Mouse (Mus musculus) ES-Bruce4 (cell line): Measurements from ENCODE around the gene Ldlrad3. TPM values are rescaled to one million over a fixed set of nuclear protein-coding genes. Genes with fewer than 3 reads are reported as not detected.

Experiments
- H3K27ac ChIP-seq: 2 replicates; pipeline ENCODE4 v1.5.1; 2012; ENCODE audit warnings: low read length, inconsistent platforms; ENCODE audit not compliant: insufficient read depth
- H3K27me3 ChIP-seq: 2 replicates; pipeline ENCODE4 v1.6.1; 2012; ENCODE audit warnings: mild to moderate bottlenecking, low read length, inconsistent platforms; ENCODE audit not compliant: control insufficient read depth, poor library complexity, insufficient read depth, severe bottlenecking
- H3K36me3 ChIP-seq: 2 replicates; pipeline ENCODE4 v1.6.1; 2012; ENCODE audit warnings: inconsistent platforms, mild to moderate bottlenecking, low read length, moderate library complexity; ENCODE audit not compliant: control insufficient read depth, poor library complexity, insufficient read depth, severe bottlenecking
- H3K4me1 ChIP-seq: one replicate; pipeline ENCODE4 v1.8.1; 2011; ENCODE audit warnings: low read length; ENCODE audit not compliant: control insufficient read depth, insufficient read depth
- H3K4me3 ChIP-seq: 2 replicates; pipeline ENCODE4 v1.5.1; 2011; ENCODE audit warnings: low read depth, mild to moderate bottlenecking, low read length
- H3K9ac ChIP-seq: 2 replicates; pipeline ENCODE4 v1.6.1; 2012; ENCODE audit warnings: low read depth, mild to moderate bottlenecking, inconsistent platforms; ENCODE audit not compliant: poor library complexity, severe bottlenecking
- H3K9me3 ChIP-seq: replicated peaks from 2 replicates; pipeline ENCODE4 v1.6.1; 2012; ENCODE audit warnings: mild to moderate bottlenecking, low read length, inconsistent platforms; ENCODE audit not compliant: control insufficient read depth, poor library complexity, insufficient read depth, severe bottlenecking
- CTCF ChIP-seq: IDR thresholded peaks from one replicate; pipeline ENCODE4 v1.8.1; 2011; ENCODE audit warnings: low read depth, low read length
- EP300 ChIP-seq: IDR thresholded peaks from 2 replicates; pipeline ENCODE4 v1.6.1; 2011; ENCODE audit warnings: low read depth, low read length; ENCODE audit not compliant: insufficient read depth
- POLR2A ChIP-seq: IDR thresholded peaks from one replicate; pipeline ENCODE4 v1.8.1; 2011; ENCODE audit warnings: low read length; ENCODE audit not compliant: insufficient read depth
- polyA plus RNA-seq: library from polyadenylated mRNA; stranded (reverse); fragments of >200 nt; gene quantifications from 2 replicates; pipeline ENCODE4 v1.2.4, GENCODE M21; 2011; ENCODE audit warnings: low read depth; ENCODE audit not compliant: missing spikeins, insufficient read depth, insufficient read length

The Ldlrad3 gene
- polyA plus RNA-seq, 1 experiment, result 15.7 TPM

GRCm38 (mm10) chr2:101907386-101908022, 278.7 kb downstream of the Ldlrad3 start:
- Histone ChIP-seq H3K4me3 (no peak overlapping the region), H3K27ac (no peak overlapping the region), H3K4me1 (peaks cover 2% of the 10 kb centered on the region), H3K9me3 (no peaks in the 10 kb centered on the region), H3K9ac (no peak overlapping the region), H3K36me3 (no peaks in the 10 kb centered on the region), H3K27me3 (no peaks in the 10 kb centered on the region)
- TF ChIP-seq CTCF, result no peak
- TF ChIP-seq POLR2A, result no peak

GRCm38 (mm10) chr2:101906379-101906690, 279.9 kb downstream of the Ldlrad3 start:
- H3K9ac ChIP-seq, result no peak overlapping the region
- no peak overlapping the region for H3K27ac ChIP-seq
- H3K27me3 ChIP-seq, result no peaks in the 10 kb centered on the region
- peaks cover 2% of the 10 kb centered on the region for H3K4me1 ChIP-seq
- no peaks in the 10 kb centered on the region for H3K36me3 ChIP-seq
- H3K4me3 ChIP-seq, result no peak overlapping the region
- TF ChIP-seq POLR2A (no peak), CTCF (no peak), EP300 (no peak)
- no peaks in the 10 kb centered on the region for H3K9me3 ChIP-seq

- TF ChIP-seq CTCF, result peak; percentile 80
- TF ChIP-seq POLR2A, result no peak
- no peak overlapping the region for H3K27ac ChIP-seq
- H3K9ac ChIP-seq, result peak overlapping the region; percentile 63; the same call in 1 of the 2 replicates
Observed at GRCm38 (mm10) chr2:101905534-101906378, 280.4 kb downstream of the Ldlrad3 start.

GRCm38 (mm10) chr2:101902196-101902595, 284.0 kb downstream of the Ldlrad3 start:
- H3K36me3 ChIP-seq, result no peaks in the 10 kb centered on the region
- TF ChIP-seq CTCF (no peak), EP300 (no peak), POLR2A (no peak)
- H3K4me1 ChIP-seq, result peaks cover 2% of the 10 kb centered on the region
- H3K4me3 ChIP-seq, result no peak overlapping the region
- H3K9me3 ChIP-seq, result no peaks in the 10 kb centered on the region
- H3K27ac ChIP-seq, result no peak overlapping the region
- no peaks in the 10 kb centered on the region for H3K27me3 ChIP-seq
- H3K9ac ChIP-seq, result no peak overlapping the region

More at GRCm38 (mm10) chr2:101905534-101906378, 280.4 kb downstream of the Ldlrad3 start:
- H3K9me3 ChIP-seq, result no peaks in the 10 kb centered on the region
- peaks cover 2% of the 10 kb centered on the region for H3K4me1 ChIP-seq
- H3K4me3 ChIP-seq, result no peak overlapping the region
- no peaks in the 10 kb centered on the region for H3K27me3 ChIP-seq
- H3K36me3 ChIP-seq, result no peaks in the 10 kb centered on the region

Other genes with a start within 250 kb of the Ldlrad3 start
- 53.9 and 56.5 TPM in 2 replicates for gene Trim44, start 221.4 kb upstream of the Ldlrad3 start, polyA plus RNA-seq